ENCODE assay signal across 18 mouse cellular contexts in genomic region chr6:104687980-104688379, GRCm38 (mm10).
DNase-seq lines count a peak whose midpoint lies in the region; ATAC-seq lines count a peak whose summit lies in the region.
"Had no signal": no experiment of that assay in that cellular context is flagged by ENCODE, and none has a peak within 500 bp of the region (broad histone marks: within the 10 kb centered on the region; RNA-seq: fewer than 3 reads in every experiment).

No protein-coding gene starts in this region.

- H3K4me3 ChIP-seq in hindbrain, embryonic 16.5 days (ENCODE audit: low read length) = no peak overlapping the region
- H3K4me3 ChIP-seq in hindbrain, embryonic 10.5 days = no peak overlapping the region
- H3K4me3 ChIP-seq: embryonic facial prominence, embryonic 10.5 days; heart, embryonic 10.5 days; midbrain, embryonic 10.5 days had no signal

- H3K4me2 ChIP-seq in hindbrain, embryonic 16.5 days (ENCODE audit: low read length) = no peak overlapping the region

- H3K27ac ChIP-seq in hindbrain, embryonic 16.5 days (ENCODE audit: low read depth, low read length) = no peak overlapping the region
- no peak overlapping the region for H3K27ac ChIP-seq in hindbrain, embryonic 10.5 days
- H3K27ac ChIP-seq: embryonic facial prominence, embryonic 10.5 days; heart, embryonic 10.5 days; midbrain, embryonic 10.5 days had no signal

- no peaks in the 10 kb centered on the region for H3K36me3 ChIP-seq in hindbrain, embryonic 16.5 days (ENCODE audit: control insufficient read depth, insufficient read depth, low read length)
- no peaks in the 10 kb centered on the region for H3K36me3 ChIP-seq in hindbrain, embryonic 10.5 days
- H3K36me3 ChIP-seq: embryonic facial prominence, embryonic 10.5 days; heart, embryonic 10.5 days; midbrain, embryonic 10.5 days had no signal

- DNase-seq in hindbrain, embryonic 10.5 days (ENCODE audit: low spot score) = no peak
- peak; percentile 45 for DNase-seq in brain, adult 2 months (ENCODE audit: low read depth, low spot score)
- DNase-seq in cerebellum, adult 18-20 months = peak; percentile 18 to 36
- peak; percentile 20 to 44 for DNase-seq in cerebellum, postnatal 14 days
- DNase-seq in natural killer cell, adult 2 months (ENCODE audit: low spot score in 2 of 2) = no peak
- DNase-seq in kidney, adult 9 months = no peak
- DNase-seq: adrenal gland, postnatal 36 days; gastrocnemius, postnatal 25 days; heart, postnatal 4 days; kidney, adult 2 months; kidney, postnatal 14 days; lung, postnatal 4 days; right cerebral cortex, postnatal 14 days had no signal

- H3K27me3 ChIP-seq in hindbrain, embryonic 16.5 days (replicated peaks; ENCODE audit: control insufficient read depth, insufficient read depth, low read length) = no peaks in the 10 kb centered on the region
- H3K27me3 ChIP-seq in hindbrain, embryonic 10.5 days (ENCODE audit: insufficient read depth, poor library complexity, severe bottlenecking) = no peaks in the 10 kb centered on the region

- H3K9me3 ChIP-seq in hindbrain, embryonic 16.5 days (ENCODE audit: control insufficient read depth, low read length) = no peaks in the 10 kb centered on the region
- no peaks in the 10 kb centered on the region for H3K9me3 ChIP-seq in hindbrain, embryonic 10.5 days
- H3K9me3 ChIP-seq: embryonic facial prominence, embryonic 10.5 days; heart, embryonic 10.5 days; midbrain, embryonic 10.5 days had no signal

- peak; percentile 68 for ATAC-seq in hindbrain, embryonic 16.5 days
- ATAC-seq: forebrain, embryonic 16.5 days had no signal

- 57% methylated on average over 3 of the region's 3 CpGs for WGBS in hindbrain, embryonic 16.5 days
- 84% methylated on average over 3 of the region's 3 CpGs for WGBS in hindbrain, embryonic 10.5 days

- H3K9ac ChIP-seq in hindbrain, embryonic 16.5 days (ENCODE audit: low read depth, low read length) = no peak overlapping the region

- no peaks in the 10 kb centered on the region for H3K4me1 ChIP-seq in hindbrain, embryonic 16.5 days (ENCODE audit: control insufficient read depth, insufficient read depth, low read depth, low read length)
- H3K4me1 ChIP-seq in hindbrain, embryonic 10.5 days (replicated peaks) = no peaks in the 10 kb centered on the region
- H3K4me1 ChIP-seq: embryonic facial prominence, embryonic 10.5 days; heart, embryonic 10.5 days; midbrain, embryonic 10.5 days had no signal

Comparison
In these comparisons a context has a peak if more than half of its experiments do, and no peak if none do; other contexts are left out.
1. DNase-seq: peak in brain, adult 2 months (single experiment), cerebellum, adult 18-20 months (2 of 2) and cerebellum, postnatal 14 days (2 of 2); none in hindbrain, embryonic 10.5 days (single experiment), natural killer cell, adult 2 months (0 of 2) and kidney, adult 9 months (single experiment).